Mouse (Mus musculus) cerebellum, adult 8-10 months (tissue): ENCODE measurements at regions not wholly inside any gene's neighbourhood (a gene's known extent, or its start where the extent isn't known, plus 50 kb on each side); places are given as distances from the start of the nearest gene placed in this dataset.

Source experiments
- DNase-seq: peaks from one replicate; pipeline ENCODE4 v3.0.0; 2022

GRCm38 (mm10) chr5:148740366-148741266, 188.0 kb upstream of the Ubl3 start:
- no peak for DNase-seq

GRCm38 (mm10) chr5:148739672-148740071, 187.1 kb upstream of the Ubl3 start:
- no peak for DNase-seq

GRCm38 (mm10) chr5:148739141-148739540, 186.6 kb upstream of the Ubl3 start:
- no peak for DNase-seq

- DNase-seq, result no peak
Observed at GRCm38 (mm10) chr5:148729541-148729940, 177.0 kb upstream of the Ubl3 start.

- DNase-seq, result no peak
Observed at GRCm38 (mm10) chr5:148728492-148728891, 175.9 kb upstream of the Ubl3 start.

GRCm38 (mm10) chr5:148726442-148726841, 173.9 kb upstream of the Ubl3 start:
- no peak for DNase-seq

- DNase-seq, result no peak
Observed at GRCm38 (mm10) chr5:148724470-148724869, 171.9 kb upstream of the Ubl3 start.

- no peak for DNase-seq
Observed at GRCm38 (mm10) chr5:148723677-148724227, 171.2 kb upstream of the Ubl3 start.

GRCm38 (mm10) chr5:148720604-148721003, 168.0 kb upstream of the Ubl3 start:
- DNase-seq, result no peak

- DNase-seq, result no peak
Observed at GRCm38 (mm10) chr5:148716633-148717032, 164.0 kb upstream of the Ubl3 start.

- no peak for DNase-seq
Observed at GRCm38 (mm10) chr5:148715218-148715991, 162.8 kb upstream of the Ubl3 start.

- DNase-seq, result no peak
Observed at GRCm38 (mm10) chr5:148714807-148715206, 162.2 kb upstream of the Ubl3 start.

- DNase-seq, result no peak
Observed at GRCm38 (mm10) chr5:148713796-148714195, 161.2 kb upstream of the Ubl3 start.

- DNase-seq, result no peak
Observed at GRCm38 (mm10) chr5:148713039-148713438, 160.4 kb upstream of the Ubl3 start.

- no peak for DNase-seq
Observed at GRCm38 (mm10) chr5:148711570-148711969, 159.0 kb upstream of the Ubl3 start.

- no peak for DNase-seq
Observed at GRCm38 (mm10) chr5:148709111-148709771, 156.7 kb upstream of the Ubl3 start.

GRCm38 (mm10) chr5:148708014-148708741, 155.6 kb upstream of the Ubl3 start:
- DNase-seq, result no peak

- DNase-seq, result no peak
Observed at GRCm38 (mm10) chr5:148707335-148707734, 154.7 kb upstream of the Ubl3 start.

GRCm38 (mm10) chr5:148706323-148707120, 153.9 kb upstream of the Ubl3 start:
- no peak for DNase-seq

- DNase-seq, result no peak
Observed at GRCm38 (mm10) chr5:148704769-148705168, 152.2 kb upstream of the Ubl3 start.

GRCm38 (mm10) chr5:148701859-148702258, 149.3 kb upstream of the Ubl3 start:
- DNase-seq, result no peak
